Mouse (Mus musculus) heart, embryonic 11.5 days (tissue): ENCODE data around the gene Igf2bp3. TPM values are rescaled to one million over a fixed set of nuclear protein-coding genes. Genes with fewer than 3 reads are reported as not detected.

Experiments used
- ATAC-seq: fragments of 200-750 bp; cut with Nextera tagmentation; replicated peaks from 2 replicates; pipeline ENCODE4 v1.8.0; 2017; ENCODE audit warnings: moderate library complexity; ENCODE audit not compliant: insufficient number of reproducible peaks, low FRiP score, low TSS enrichment
- H3K27ac ChIP-seq: fragments of 300-500 bp; sonication (generic); 2 replicates; pipeline ENCODE4 v1.5.1; 2014; ENCODE audit warnings: mild to moderate bottlenecking, low read depth, low read length
- H3K27me3 ChIP-seq: fragments of 300-500 bp; sonication (generic); 2 replicates; pipeline ENCODE4 v1.6.1; 2014; ENCODE audit warnings: mild to moderate bottlenecking, low read length, mixed read lengths; ENCODE audit not compliant: control insufficient read depth, insufficient read depth
- H3K36me3 ChIP-seq: fragments of 300-500 bp; sonication (generic); 2 replicates; pipeline ENCODE4 v1.6.1; 2014; ENCODE audit warnings: mild to moderate bottlenecking, low read length, moderate library complexity, mixed read lengths; ENCODE audit not compliant: control insufficient read depth, insufficient read depth
- H3K4me1 ChIP-seq: fragments of 300-500 bp; sonication (generic); 2 replicates; pipeline ENCODE4 v1.6.1; 2014; ENCODE audit warnings: low read length; ENCODE audit not compliant: control insufficient read depth, insufficient read depth
- H3K4me2 ChIP-seq: fragments of 300-500 bp; sonication (generic); 2 replicates; pipeline ENCODE4 v1.6.1; 2014; ENCODE audit warnings: mild to moderate bottlenecking, moderate library complexity
- H3K4me3 ChIP-seq: fragments of 300-500 bp; sonication (generic); 2 replicates; pipeline ENCODE4 v1.5.1; 2014; ENCODE audit warnings: low read depth, low read length
- H3K9ac ChIP-seq: fragments of 300-500 bp; sonication (generic); 2 replicates; pipeline ENCODE4 v1.6.1; 2014; ENCODE audit warnings: mild to moderate bottlenecking, low read depth, low read length, moderate library complexity
- H3K9me3 ChIP-seq: fragments of 300-500 bp; sonication (generic); replicated peaks from 2 replicates; pipeline ENCODE4 v1.6.1; 2016; ENCODE audit warnings: low read length; ENCODE audit not compliant: control insufficient read depth
- WGBS: fragments of 180-500 bp; shearing (Covaris S2); extraction: QIAGEN DNeasy Blood & Tissue Kit; methylation state at CpG from one replicate; pipeline ENCODE4 v1.1.7; 2014; ENCODE audit not compliant: insufficient replicate concordance; 5-methylcytosine and 5-hydroxymethylcytosine counted together
- polyA plus RNA-seq: library from polyadenylated mRNA; unstranded; fragments of >200 nt; fragmentation: Nextera tagmentation; extraction: Ambion mirVana; gene quantifications from 2 replicates; pipeline ENCODE4 v1.2.1, GENCODE M21; 2014

Gene Igf2bp3
- polyA plus RNA-seq, 1 experiment from 2014 or later: 74.4 TPM

GRCm38 (mm10) chr6:49077894-49078293 is 136.9 kb downstream of the Igf2bp3 start:
- H3K4me1 ChIP-seq: peaks cover 8% of the 10 kb centered on the region; the same call in 1 of the 2 replicates
- H3K9me3 ChIP-seq: no peaks in the 10 kb centered on the region
- no peaks in the 10 kb centered on the region for H3K27me3 ChIP-seq
- no peak overlapping the region for H3K27ac ChIP-seq
- no peak overlapping the region for H3K4me2 ChIP-seq
- H3K9ac ChIP-seq: no peak overlapping the region
- H3K4me3 ChIP-seq: no peak overlapping the region
- no peak for ATAC-seq
- H3K36me3 ChIP-seq: no peaks in the 10 kb centered on the region
- 87% methylated on average over 2 of the region's 2 CpGs for WGBS

DNA sequence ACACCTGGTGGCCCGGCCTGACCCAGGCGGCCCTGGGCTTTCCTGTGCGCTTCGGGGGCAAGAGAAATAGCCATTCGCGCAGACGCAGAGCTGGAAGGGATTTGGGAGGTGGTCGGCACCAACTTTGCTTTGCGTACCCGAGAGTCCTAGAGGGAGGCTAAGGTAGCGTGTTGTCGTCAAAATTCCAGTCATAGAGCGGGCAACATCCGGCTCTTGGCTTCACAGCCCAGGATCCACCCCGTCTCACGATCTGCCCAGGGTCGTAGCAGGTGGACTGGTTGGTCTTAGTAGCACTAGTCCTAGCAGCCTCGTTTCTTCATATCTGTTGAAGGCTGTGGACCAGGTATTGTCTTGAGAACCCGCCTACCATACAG is 140.7 kb downstream of the Igf2bp3 start:
- Histone ChIP-seq H3K27ac (peak overlapping the region; percentile 65), H3K4me3 (peak overlapping the region; percentile 92), H3K4me2 (peak overlapping the region; percentile 94), H3K9me3 (no peaks in the 10 kb centered on the region), H3K36me3 (no peaks in the 10 kb centered on the region), H3K9ac (peak overlapping the region; percentile 97), H3K4me1 (peaks cover 8% of the 10 kb centered on the region; the same call in 1 of the 2 replicates), H3K27me3 (no peaks in the 10 kb centered on the region)
- under 1% methylated on average over 19 of the region's 19 CpGs for WGBS
- ATAC-seq: peak; percentile 47

DNA sequence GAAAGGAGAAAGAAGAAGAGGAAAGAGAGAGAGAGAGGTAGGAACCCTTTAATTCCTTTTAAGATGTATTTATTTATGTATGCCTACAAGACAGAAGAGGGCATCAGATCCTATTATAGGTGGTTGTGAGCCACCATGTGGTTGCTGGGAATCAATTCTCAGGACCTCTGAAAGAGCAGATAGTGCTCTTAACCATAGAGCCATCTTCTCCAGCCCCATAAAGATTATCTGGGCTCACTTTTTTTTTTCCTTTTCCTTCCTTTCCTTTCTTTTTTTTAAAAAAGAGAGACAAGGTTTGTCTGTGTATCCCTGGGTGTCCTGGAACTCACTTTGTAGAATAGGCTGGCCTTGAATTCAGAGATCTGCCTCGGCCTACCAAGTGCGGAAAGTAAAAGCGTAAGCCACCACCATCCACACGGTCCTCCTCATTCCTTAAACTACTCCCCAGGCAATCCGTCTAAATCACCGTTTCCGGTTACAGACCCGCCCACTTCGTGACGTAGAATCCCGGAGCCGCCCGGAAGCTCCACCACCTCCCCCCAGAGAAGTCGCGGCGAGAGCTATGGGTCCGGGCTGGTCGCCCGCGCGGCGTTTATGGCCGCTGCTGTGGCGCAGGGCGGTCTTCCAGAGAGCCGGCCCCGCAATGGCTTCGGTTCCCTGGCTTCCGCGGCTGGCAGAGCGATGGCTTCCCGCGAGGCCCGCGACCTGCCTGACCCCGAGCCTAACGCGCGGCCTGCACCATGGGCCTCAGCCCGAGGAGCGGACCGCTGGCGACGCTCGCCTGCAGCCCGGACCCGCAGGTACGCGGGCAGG is 141.2 kb downstream of the Igf2bp3 start, which contains the start of gene Malsu1:
Malsu1 (plus strand) TSS at position 492 of the 813 bp plus-strand sequence.
- Histone ChIP-seq H3K4me1 (peaks cover 8% of the 10 kb centered on the region; the same call in 1 of the 2 replicates), H3K9me3 (no peaks in the 10 kb centered on the region), H3K4me2 (peak within 1 kb of the TSS; percentile 94), H3K36me3 (no peaks in the 10 kb centered on the region), H3K27ac (peak within 1 kb of the TSS; percentile 65), H3K9ac (peak within 1 kb of the TSS; percentile 97), H3K4me3 (peak within 1 kb of the TSS; percentile 92), H3K27me3 (no peaks in the 10 kb centered on the region)
- ATAC-seq: peak; percentile 92
- under 1% methylated on average over 49 of the region's 49 CpGs for WGBS

DNA sequence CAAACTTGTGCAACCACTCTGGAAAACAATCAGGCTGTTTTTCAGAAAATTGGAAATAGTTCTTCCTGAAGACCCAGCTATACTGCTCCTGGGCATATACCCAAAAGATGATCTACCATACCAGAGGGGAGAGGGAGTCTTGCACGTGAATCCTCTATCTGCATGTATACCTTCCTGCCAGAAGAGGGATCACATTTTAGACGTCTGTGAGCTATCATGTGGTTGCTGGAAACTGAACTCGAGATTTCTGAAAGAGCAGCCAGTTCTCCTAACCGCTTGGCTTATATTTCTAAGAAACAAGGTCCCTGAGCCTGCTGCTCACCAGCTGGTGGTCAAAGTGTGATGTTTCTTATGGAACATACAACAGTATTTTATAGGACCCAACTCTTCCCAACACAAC is 146.4 kb downstream of the Igf2bp3 start:
- WGBS: 41% methylated on average over 4 of the region's 4 CpGs

GRCm38 (mm10) chr6:49057053-49058021 is 157.4 kb downstream of the Igf2bp3 start:
- Histone ChIP-seq H3K27me3 (no peaks in the 10 kb centered on the region), H3K9me3 (no peaks in the 10 kb centered on the region), H3K9ac (no peak overlapping the region), H3K36me3 (no peaks in the 10 kb centered on the region), H3K4me2 (no peak overlapping the region), H3K27ac (no peak overlapping the region), H3K4me3 (no peak overlapping the region), H3K4me1 (no peaks in the 10 kb centered on the region)
- no peak for ATAC-seq
- 35% methylated on average over 8 of the region's 8 CpGs for WGBS

More for the DNA sequence above, 146.4 kb downstream of the Igf2bp3 start:
- Histone ChIP-seq H3K9ac (no peak overlapping the region), H3K27ac (no peak overlapping the region), H3K27me3 (no peaks in the 10 kb centered on the region), H3K36me3 (no peaks in the 10 kb centered on the region), H3K4me1 (no peaks in the 10 kb centered on the region), H3K4me3 (no peak overlapping the region), H3K9me3 (no peaks in the 10 kb centered on the region), H3K4me2 (no peak overlapping the region)
- no peak for ATAC-seq

- Histone ChIP-seq H3K4me2 (no peak overlapping the region), H3K27ac (no peak overlapping the region), H3K4me1 (no peaks in the 10 kb centered on the region), H3K9me3 (no peaks in the 10 kb centered on the region), H3K36me3 (no peaks in the 10 kb centered on the region), H3K27me3 (no peaks in the 10 kb centered on the region), H3K9ac (no peak overlapping the region), H3K4me3 (no peak overlapping the region)
- 83% methylated on average over 9 of the region's 9 CpGs for WGBS
- no peak for ATAC-seq
Measured at GRCm38 (mm10) chr6:49056009-49056408, 158.7 kb downstream of the Igf2bp3 start.

- Histone ChIP-seq H3K4me2 (no peak overlapping the region), H3K36me3 (no peaks in the 10 kb centered on the region), H3K27me3 (no peaks in the 10 kb centered on the region), H3K4me3 (no peak overlapping the region), H3K9ac (no peak overlapping the region), H3K9me3 (no peaks in the 10 kb centered on the region), H3K4me1 (no peaks in the 10 kb centered on the region), H3K27ac (no peak overlapping the region)
- no peak for ATAC-seq
- WGBS: 42% methylated on average over 7 of the region's 7 CpGs
Measured at GRCm38 (mm10) chr6:49055256-49055733, 159.5 kb downstream of the Igf2bp3 start.

GRCm38 (mm10) chr6:49052191-49052590 is 162.6 kb downstream of the Igf2bp3 start:
- no peak overlapping the region for H3K4me2 ChIP-seq
- H3K4me3 ChIP-seq: no peak overlapping the region
- WGBS: 67% methylated on average over 5 of the region's 5 CpGs
- H3K36me3 ChIP-seq: no peaks in the 10 kb centered on the region
- no peak overlapping the region for H3K27ac ChIP-seq
- H3K27me3 ChIP-seq: no peaks in the 10 kb centered on the region
- no peaks in the 10 kb centered on the region for H3K4me1 ChIP-seq
- ATAC-seq: no peak
- H3K9ac ChIP-seq: no peak overlapping the region
- no peaks in the 10 kb centered on the region for H3K9me3 ChIP-seq
